Mouse (Mus musculus) cortical plate, adult 2 months (tissue): Measurements from ENCODE around the gene Slc1a4.

Experiments used
- CTCF ChIP-seq: fragments of 200-500 bp; IDR thresholded peaks from 2 replicates; pipeline ENCODE4 v1.5.1; 2011; ENCODE audit warnings: mild to moderate bottlenecking, control low read depth, low read length; ENCODE audit not compliant: insufficient read depth; ENCODE audit errors: extremely low read depth
- POLR2A ChIP-seq: fragments of 200-500 bp; IDR thresholded peaks from 2 replicates; pipeline ENCODE4 v1.6.1; 2011; ENCODE audit warnings: mild to moderate bottlenecking, low read length, control low read depth; ENCODE audit not compliant: insufficient read depth; ENCODE audit errors: extremely low read depth

GRCm38 (mm10) chr11:20326328-20326995, 6.1 kb downstream of the Slc1a4 start:
- TF ChIP-seq POLR2A (no peak), CTCF (no peak)
